Mouse (Mus musculus) heart, adult 2 months (tissue): ENCODE results near the gene Sall4. TPM values are rescaled to one million over a fixed set of nuclear protein-coding genes. Genes with fewer than 3 reads are reported as not detected.

Source experiments
- DNase-seq, 2 experiments: peaks; one replicate each; pipeline ENCODE4 v3.0.0; 2021
- H3K27ac ChIP-seq: fragments of 200-600 bp; 2 replicates; pipeline ENCODE4 v1.8.1; 2022
- H3K27me3 ChIP-seq: fragments of 200-500 bp; 2 replicates; pipeline ENCODE4 v1.6.1; 2012; ENCODE audit warnings: mild to moderate bottlenecking, low read length, inconsistent platforms, mixed read lengths; ENCODE audit not compliant: control insufficient read depth, insufficient read depth
- H3K36me3 ChIP-seq: fragments of 200-500 bp; 2 replicates; pipeline ENCODE4 v1.6.1; 2012; ENCODE audit warnings: low read length, inconsistent platforms; ENCODE audit not compliant: control insufficient read depth, insufficient read depth
- H3K4me1 ChIP-seq: fragments of 200-500 bp; 2 replicates; pipeline ENCODE4 v1.6.1; 2011; ENCODE audit warnings: low read length; ENCODE audit not compliant: control insufficient read depth, insufficient read depth
- H3K4me3 ChIP-seq: fragments of 200-600 bp; 2 replicates; pipeline ENCODE4 v1.8.1; 2022
- H3K79me2 ChIP-seq: fragments of 200-500 bp; replicated peaks from 2 replicates; pipeline ENCODE4 v1.6.1; 2012; ENCODE audit warnings: mild to moderate bottlenecking, inconsistent platforms, low read length, moderate library complexity, mixed read lengths; ENCODE audit not compliant: control insufficient read depth, insufficient read depth
- H3K9ac ChIP-seq: fragments of 200-500 bp; 2 replicates; pipeline ENCODE4 v1.6.1; 2012; ENCODE audit warnings: low read depth, mild to moderate bottlenecking, control low read depth, inconsistent platforms, low read length, mixed read lengths
- CTCF ChIP-seq: fragments of 200-600 bp; IDR thresholded peaks from 2 replicates; pipeline ENCODE4 v1.8.1; 2022; ENCODE audit warnings: antibody characterized with exemption, mild to moderate bottlenecking, moderate library complexity
- EP300 ChIP-seq: fragments of 200-500 bp; IDR thresholded peaks from 2 replicates; pipeline ENCODE4 v1.6.1; 2011; ENCODE audit warnings: low read depth, low read length, control low read depth; ENCODE audit not compliant: insufficient read depth
- POLR2A ChIP-seq: fragments of 200-500 bp; IDR thresholded peaks from 2 replicates; pipeline ENCODE4 v1.6.1; 2011; ENCODE audit warnings: mild to moderate bottlenecking, low read depth, low read length, control low read depth; ENCODE audit not compliant: insufficient read depth
- WGBS: fragments of 180-500 bp; shearing (Covaris S2); methylation state at CpG from one replicate; pipeline ENCODE4 v1.1.7; 2018; 5-methylcytosine and 5-hydroxymethylcytosine counted together
- intact Hi-C: fragments of 180-260 bp; cut with DNase I; formaldehyde crosslinking; loops from one replicate; pipeline ENCODE4 v1.15.1; 2025
- polyA plus RNA-seq: library from polyadenylated mRNA; depleted of rRNA; stranded (reverse); fragments of >200 nt; gene quantifications from 2 replicates; pipeline ENCODE4 v1.2.3, GENCODE M21; 2012
- total RNA-seq, 2 experiments: library from RNA; stranded (reverse); gene quantifications; 2 replicates each; pipeline ENCODE4 v1.2.3; 2021

Gene Sall4
- total and polyA plus RNA-seq, 3 experiments: 1.2 to 2.3 (median 1.5) TPM

DNA sequence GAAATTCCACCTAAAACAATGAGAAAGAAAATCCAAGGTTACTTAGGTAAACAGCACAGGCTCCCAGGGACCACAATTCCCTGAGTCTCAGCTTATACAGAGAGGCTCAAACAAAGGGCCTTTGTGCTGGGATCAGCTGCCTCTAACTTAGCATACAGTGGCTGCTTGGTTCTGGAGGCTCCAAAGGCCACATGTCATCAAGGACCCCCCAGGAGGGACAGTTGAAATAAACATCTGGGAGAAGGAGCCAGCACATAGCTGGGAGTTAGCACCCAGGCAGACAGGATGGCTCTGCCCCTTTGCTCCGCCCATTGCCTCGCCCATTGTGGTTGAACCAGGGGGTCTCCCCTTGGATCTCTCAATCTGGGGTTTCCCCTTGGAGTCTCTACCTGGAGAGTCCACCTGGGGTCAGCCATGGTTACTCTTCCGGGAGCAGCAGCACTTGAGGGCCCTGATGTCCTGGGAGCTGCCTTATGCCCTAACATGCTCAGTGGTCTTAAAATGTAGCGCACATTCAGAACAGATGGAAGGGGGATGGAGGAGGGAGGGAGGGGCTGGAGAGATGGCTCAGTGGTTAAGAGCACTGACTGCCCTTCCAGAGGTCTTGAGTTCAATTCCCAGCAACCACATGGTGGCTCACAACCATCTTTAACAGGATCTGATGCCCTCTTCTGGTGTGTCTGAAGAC, 23.5 kb upstream of the Sall4 start:
- WGBS: 66% methylated on average over 4 of the region's 4 CpGs
- Histone ChIP-seq H3K36me3 (no peaks in the 10 kb centered on the region), H3K9ac (no peak overlapping the region), H3K27me3 (no peaks in the 10 kb centered on the region), H3K4me3 (no peak overlapping the region), H3K4me1 (no peaks in the 10 kb centered on the region), H3K27ac (no peak overlapping the region), H3K79me2 (no peaks in the 10 kb centered on the region)
- no peak for TF ChIP-seq POLR2A
- TF ChIP-seq CTCF: no peak
- no peak for TF ChIP-seq EP300
- intact Hi-C loops: no loop called here
- no peak for DNase-seq

DNA sequence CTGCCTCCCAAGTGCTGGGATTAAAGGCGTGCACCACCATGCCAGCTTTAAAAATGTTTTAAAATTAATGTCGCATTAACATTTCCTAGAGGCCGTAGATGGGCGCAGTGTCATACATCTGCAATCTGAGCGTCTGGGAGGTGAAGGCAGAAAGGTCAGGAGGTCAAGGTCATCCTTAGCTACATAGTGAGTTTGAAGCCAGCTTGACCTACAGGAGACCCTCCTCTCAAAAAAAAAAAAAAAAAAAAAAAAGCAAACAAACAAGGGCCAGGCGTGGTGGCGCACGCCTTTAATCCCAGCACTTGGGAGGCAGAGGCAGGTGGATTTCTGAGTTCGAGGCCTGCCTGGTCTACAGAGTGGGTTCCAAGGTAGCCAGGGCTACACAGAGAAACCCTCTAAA, 18.4 kb upstream of the Sall4 start:
- H3K9ac ChIP-seq: no peak overlapping the region
- TF ChIP-seq POLR2A (no peak), CTCF (no peak), EP300 (no peak)
- no peak for DNase-seq
- H3K27me3 ChIP-seq: no peaks in the 10 kb centered on the region
- WGBS: 91% methylated on average over 9 of the region's 9 CpGs
- H3K4me1 ChIP-seq: no peaks in the 10 kb centered on the region
- no peaks in the 10 kb centered on the region for H3K79me2 ChIP-seq
- intact Hi-C loops: no loop called here
- no peaks in the 10 kb centered on the region for H3K36me3 ChIP-seq
- H3K27ac ChIP-seq: no peak overlapping the region
- no peak overlapping the region for H3K4me3 ChIP-seq

DNA sequence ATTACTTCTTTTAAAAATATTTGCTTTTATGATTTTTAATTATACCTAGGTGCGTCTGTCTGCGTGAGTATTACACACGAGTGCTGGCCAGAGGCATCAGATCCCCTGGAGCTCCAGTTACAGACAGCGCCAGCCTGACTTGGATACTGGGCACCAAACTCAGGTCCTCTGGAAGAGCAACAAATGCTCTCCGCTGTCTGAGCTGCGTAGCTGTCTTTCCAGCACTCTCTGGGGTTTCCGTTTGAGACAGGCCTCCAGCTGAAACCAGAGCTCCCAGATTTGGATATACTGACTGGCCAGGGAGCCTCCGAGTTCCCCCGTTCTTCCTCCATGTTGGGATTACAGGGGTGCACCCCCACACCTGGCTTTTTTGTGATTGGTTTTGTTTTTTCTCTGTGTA, 12.9 kb upstream of the Sall4 start:
- no peak for TF ChIP-seq CTCF
- no peak for TF ChIP-seq POLR2A
- TF ChIP-seq EP300: no peak
- intact Hi-C loops: no loop called here
- DNase-seq: no peak
- Histone ChIP-seq H3K9ac (no peak overlapping the region), H3K79me2 (no peaks in the 10 kb centered on the region), H3K4me3 (no peak overlapping the region), H3K27me3 (no peaks in the 10 kb centered on the region), H3K36me3 (no peaks in the 10 kb centered on the region), H3K4me1 (no peaks in the 10 kb centered on the region), H3K27ac (no peak overlapping the region)
- WGBS: 56% methylated on average over 9 of the region's 9 CpGs

DNA sequence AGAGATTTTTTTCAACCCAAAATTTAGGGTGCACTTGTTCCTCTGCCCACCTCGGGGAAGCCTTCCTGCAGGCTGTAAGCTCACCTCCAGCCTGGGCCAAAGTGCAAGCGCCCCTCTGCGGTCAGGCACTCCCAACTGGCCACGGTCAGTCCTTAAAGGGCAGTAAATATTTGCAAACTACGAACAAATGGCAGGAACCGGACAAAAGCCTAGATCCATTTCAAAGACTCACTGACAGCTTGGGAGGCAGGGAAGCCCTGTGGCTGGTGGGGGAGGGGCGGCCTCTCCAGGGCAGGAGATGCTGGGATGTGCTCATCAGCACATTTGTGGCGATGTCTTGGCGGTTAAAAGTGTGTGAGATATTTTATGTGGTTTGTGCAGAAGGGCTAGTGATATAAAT, 12.3 kb upstream of the Sall4 start:
- no peak for TF ChIP-seq EP300
- TF ChIP-seq POLR2A: no peak
- no peak for TF ChIP-seq CTCF
- H3K36me3 ChIP-seq: no peaks in the 10 kb centered on the region
- no peaks in the 10 kb centered on the region for H3K27me3 ChIP-seq
- H3K27ac ChIP-seq: no peak overlapping the region
- intact Hi-C loops: no loop called here
- H3K9ac ChIP-seq: no peak overlapping the region
- 36% methylated on average over 9 of the region's 9 CpGs for WGBS
- no peak for DNase-seq
- no peak overlapping the region for H3K4me3 ChIP-seq
- H3K4me1 ChIP-seq: no peaks in the 10 kb centered on the region
- no peaks in the 10 kb centered on the region for H3K79me2 ChIP-seq

DNA sequence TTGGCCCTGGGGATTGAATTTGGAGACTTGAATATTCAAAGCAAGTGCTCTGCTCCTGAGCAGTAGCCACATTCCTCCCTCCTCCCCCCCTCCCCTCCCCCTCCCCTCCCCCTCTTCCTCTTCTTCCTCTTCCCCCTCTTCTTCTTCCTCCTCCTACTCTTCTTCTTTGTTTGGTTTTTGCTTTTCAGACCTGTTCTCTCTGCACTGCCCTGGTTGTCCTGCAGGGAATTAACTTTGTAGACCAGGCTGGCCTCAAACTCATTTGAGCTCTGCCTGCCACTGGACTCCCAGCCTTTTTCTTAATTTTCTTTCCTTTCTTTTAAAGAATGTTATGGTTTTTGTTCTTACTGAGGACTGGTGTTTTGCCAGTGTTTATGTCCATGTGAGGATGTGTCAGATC, 9.7 kb upstream of the Sall4 start:
- Histone ChIP-seq H3K4me3 (no peak overlapping the region), H3K27ac (no peak overlapping the region), H3K4me1 (no peaks in the 10 kb centered on the region), H3K79me2 (no peaks in the 10 kb centered on the region), H3K36me3 (no peaks in the 10 kb centered on the region), H3K27me3 (no peaks in the 10 kb centered on the region), H3K9ac (no peak overlapping the region)
- intact Hi-C loops: no loop called here
- DNase-seq: no peak
- TF ChIP-seq CTCF: no peak
- TF ChIP-seq POLR2A: no peak
- no peak for TF ChIP-seq EP300

DNA sequence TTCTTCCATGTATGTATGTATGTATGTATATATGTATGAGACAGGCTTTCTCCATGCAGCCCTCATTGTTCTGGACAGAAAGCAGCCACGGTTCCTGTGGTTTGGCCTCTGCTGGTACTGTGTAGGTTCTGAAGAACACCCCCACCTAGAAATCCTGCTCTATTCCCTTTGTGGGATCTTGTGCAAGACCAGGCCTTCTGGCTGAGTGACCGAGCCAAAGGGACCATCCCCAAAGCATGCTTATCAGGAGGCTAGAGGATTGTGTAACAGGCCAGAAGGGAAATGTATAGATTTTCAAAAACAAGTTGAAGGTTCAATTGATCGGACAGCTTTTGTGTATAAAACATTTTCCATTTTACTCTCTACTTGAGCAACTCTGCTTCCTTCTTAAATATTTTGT, 8.5 kb upstream of the Sall4 start:
- Histone ChIP-seq H3K36me3 (no peaks in the 10 kb centered on the region), H3K4me1 (no peaks in the 10 kb centered on the region), H3K9ac (no peak overlapping the region), H3K27me3 (no peaks in the 10 kb centered on the region), H3K27ac (no peak overlapping the region), H3K79me2 (no peaks in the 10 kb centered on the region), H3K4me3 (no peak overlapping the region)
- intact Hi-C loops: no loop called here
- 69% methylated on average over 3 of the region's 3 CpGs for WGBS
- no peak for DNase-seq
- TF ChIP-seq EP300 (no peak), CTCF (no peak), POLR2A (no peak)
